Mouse (Mus musculus): ENCODE measurements at regions not wholly inside any gene's neighbourhood (a gene's known extent, or its start where the extent isn't known, plus 50 kb on each side); places are given as distances from the start of the nearest gene placed in this dataset.

GRCm38 (mm10) chr14:70839126-70839525, 239.5 kb upstream of the Fam160b2 start:
- H3K4me3 ChIP-seq (ENCODE audit: insufficient read depth in 1 of 2, low read depth in 1 of 2, low read length in 2 of 2, poor library complexity in 1 of 2, severe bottlenecking in 1 of 2): no peak overlapping the region
- no peaks in the 10 kb centered on the region for H3K4me1 ChIP-seq (ENCODE audit: control insufficient read depth in 2 of 2, insufficient read depth in 2 of 2, low read length in 2 of 2, poor library complexity in 1 of 2)
- no peak overlapping the region for H3K27ac ChIP-seq (ENCODE audit: insufficient read depth, low read depth, low read length, poor library complexity, severe bottlenecking)
- no peaks in the 10 kb centered on the region for H3K9me3 ChIP-seq (ENCODE audit: control insufficient read depth, insufficient read depth, low read depth, low read length)
- in situ Hi-C loops (cut with MboI; ENCODE audit: low sequenced_read_pairs in 2 of 2, unreplicated experiment in 2 of 2): no loop called here
- H3K9ac ChIP-seq (ENCODE audit: insufficient read depth, low read depth, low read length, poor library complexity, severe bottlenecking): no peak overlapping the region
- H3K36me3 ChIP-seq (ENCODE audit: control insufficient read depth, insufficient read depth, low read length, poor library complexity, severe bottlenecking): no peaks in the 10 kb centered on the region
- TF ChIP-seq ZC3H11A (IDR thresholded peaks at IDR 0.05; ENCODE audit: borderline replicate concordance, low read depth, low read length): no peak
- no peak for DNase-seq (ENCODE audit: low read depth, low spot score)

GRCm38 (mm10) chr14:70837528-70837927, 237.9 kb upstream of the Fam160b2 start:
- no peak for DNase-seq (ENCODE audit: low read depth, low spot score)
- Histone ChIP-seq H3K36me3 (ENCODE audit: control insufficient read depth, insufficient read depth, low read length, poor library complexity, severe bottlenecking) (no peaks in the 10 kb centered on the region), H3K4me3 (ENCODE audit: insufficient read depth in 1 of 2, low read depth in 1 of 2, low read length in 2 of 2, poor library complexity in 1 of 2, severe bottlenecking in 1 of 2) (no peak overlapping the region), H3K27ac (ENCODE audit: insufficient read depth, low read depth, low read length, poor library complexity, severe bottlenecking) (no peak overlapping the region), H3K4me1 (ENCODE audit: control insufficient read depth in 2 of 2, insufficient read depth in 2 of 2, low read length in 2 of 2, poor library complexity in 1 of 2) (no peaks in the 10 kb centered on the region), H3K9me3 (ENCODE audit: control insufficient read depth, insufficient read depth, low read depth, low read length) (no peaks in the 10 kb centered on the region), H3K9ac (ENCODE audit: insufficient read depth, low read depth, low read length, poor library complexity, severe bottlenecking) (no peak overlapping the region)
- in situ Hi-C loops (cut with MboI; ENCODE audit: low sequenced_read_pairs in 2 of 2, unreplicated experiment in 2 of 2): no loop called here
- TF ChIP-seq CHD2 (IDR thresholded peaks at IDR 0.05; ENCODE audit: low read depth, low read length): no peak
- TF ChIP-seq MAFK (IDR thresholded peaks at IDR 0.05; ENCODE audit: insufficient read depth, low read depth, low read length): no peak
- no peak for TF ChIP-seq ZC3H11A (IDR thresholded peaks at IDR 0.05; ENCODE audit: borderline replicate concordance, low read depth, low read length)
- no peak for TF ChIP-seq ZNF384 (IDR thresholded peaks at IDR 0.05; ENCODE audit: low read depth, low read length)
- no peak for TF ChIP-seq HCFC1 (IDR thresholded peaks at IDR 0.05; ENCODE audit: borderline replicate concordance, insufficient read depth, low read length)

GRCm38 (mm10) chr14:70833238-70833637, 233.6 kb upstream of the Fam160b2 start:
- Histone ChIP-seq H3K27ac (ENCODE audit: insufficient read depth, low read depth, low read length, poor library complexity, severe bottlenecking) (no peak overlapping the region), H3K9me3 (ENCODE audit: control insufficient read depth, insufficient read depth, low read depth, low read length) (no peaks in the 10 kb centered on the region), H3K4me1 (ENCODE audit: control insufficient read depth in 2 of 2, insufficient read depth in 2 of 2, low read length in 2 of 2, poor library complexity in 1 of 2) (no peaks in the 10 kb centered on the region), H3K9ac (ENCODE audit: insufficient read depth, low read depth, low read length, poor library complexity, severe bottlenecking) (no peak overlapping the region), H3K36me3 (ENCODE audit: control insufficient read depth, insufficient read depth, low read length, poor library complexity, severe bottlenecking) (no peaks in the 10 kb centered on the region), H3K4me3 (ENCODE audit: insufficient read depth in 1 of 2, low read depth in 1 of 2, low read length in 2 of 2, poor library complexity in 1 of 2, severe bottlenecking in 1 of 2) (no peak overlapping the region)
- TF ChIP-seq MAFK (IDR thresholded peaks at IDR 0.05; ENCODE audit: insufficient read depth, low read depth, low read length): no peak
- TF ChIP-seq ZC3H11A (IDR thresholded peaks at IDR 0.05; ENCODE audit: borderline replicate concordance, low read depth, low read length): no peak
- TF ChIP-seq CHD2 (IDR thresholded peaks at IDR 0.05; ENCODE audit: low read depth, low read length): no peak
- no peak for TF ChIP-seq HCFC1 (IDR thresholded peaks at IDR 0.05; ENCODE audit: borderline replicate concordance, insufficient read depth, low read length)
- no peak for TF ChIP-seq ZNF384 (IDR thresholded peaks at IDR 0.05; ENCODE audit: low read depth, low read length)
- in situ Hi-C loops (cut with MboI; ENCODE audit: low sequenced_read_pairs in 2 of 2, unreplicated experiment in 2 of 2): no loop called here
- no peak for DNase-seq (ENCODE audit: low read depth, low spot score)

GRCm38 (mm10) chr14:70832462-70833212, 233.0 kb upstream of the Fam160b2 start:
- no peak overlapping the region for H3K27ac ChIP-seq (ENCODE audit: insufficient read depth, low read depth, low read length, poor library complexity, severe bottlenecking)
- H3K4me1 ChIP-seq (ENCODE audit: control insufficient read depth in 2 of 2, insufficient read depth in 2 of 2, low read length in 2 of 2, poor library complexity in 1 of 2): no peaks in the 10 kb centered on the region
- in situ Hi-C loops (cut with MboI; ENCODE audit: low sequenced_read_pairs in 2 of 2, unreplicated experiment in 2 of 2): no loop called here
- no peak overlapping the region for H3K4me3 ChIP-seq (ENCODE audit: insufficient read depth in 1 of 2, low read depth in 1 of 2, low read length in 2 of 2, poor library complexity in 1 of 2, severe bottlenecking in 1 of 2)
- TF ChIP-seq MAFK (IDR thresholded peaks at IDR 0.05; ENCODE audit: insufficient read depth, low read depth, low read length) (no peak), HCFC1 (IDR thresholded peaks at IDR 0.05; ENCODE audit: borderline replicate concordance, insufficient read depth, low read length) (no peak), ZC3H11A (IDR thresholded peaks at IDR 0.05; ENCODE audit: borderline replicate concordance, low read depth, low read length) (no peak), CHD2 (IDR thresholded peaks at IDR 0.05; ENCODE audit: low read depth, low read length) (no peak), ZNF384 (IDR thresholded peaks at IDR 0.05; ENCODE audit: low read depth, low read length) (no peak)
- peak; percentile 19 for DNase-seq (ENCODE audit: low read depth, low spot score)
- H3K9ac ChIP-seq (ENCODE audit: insufficient read depth, low read depth, low read length, poor library complexity, severe bottlenecking): no peak overlapping the region
- H3K9me3 ChIP-seq (ENCODE audit: control insufficient read depth, insufficient read depth, low read depth, low read length): no peaks in the 10 kb centered on the region
- no peaks in the 10 kb centered on the region for H3K36me3 ChIP-seq (ENCODE audit: control insufficient read depth, insufficient read depth, low read length, poor library complexity, severe bottlenecking)

- H3K4me3 ChIP-seq (ENCODE audit: insufficient read depth in 1 of 2, low read depth in 1 of 2, low read length in 2 of 2, poor library complexity in 1 of 2, severe bottlenecking in 1 of 2): no peak overlapping the region
- DNase-seq (ENCODE audit: low read depth, low spot score): no peak
- no peaks in the 10 kb centered on the region for H3K4me1 ChIP-seq (ENCODE audit: control insufficient read depth in 2 of 2, insufficient read depth in 2 of 2, low read length in 2 of 2, poor library complexity in 1 of 2)
- H3K9me3 ChIP-seq (ENCODE audit: control insufficient read depth, insufficient read depth, low read depth, low read length): no peaks in the 10 kb centered on the region
- no peak overlapping the region for H3K9ac ChIP-seq (ENCODE audit: insufficient read depth, low read depth, low read length, poor library complexity, severe bottlenecking)
- H3K27ac ChIP-seq (ENCODE audit: insufficient read depth, low read depth, low read length, poor library complexity, severe bottlenecking): no peak overlapping the region
- H3K36me3 ChIP-seq (ENCODE audit: control insufficient read depth, insufficient read depth, low read length, poor library complexity, severe bottlenecking): no peaks in the 10 kb centered on the region
- in situ Hi-C loops (cut with MboI; ENCODE audit: low sequenced_read_pairs in 2 of 2, unreplicated experiment in 2 of 2): no loop called here
- TF ChIP-seq ZC3H11A (IDR thresholded peaks at IDR 0.05; ENCODE audit: borderline replicate concordance, low read depth, low read length): no peak
- TF ChIP-seq ZNF384 (IDR thresholded peaks at IDR 0.05; ENCODE audit: low read depth, low read length): no peak
- no peak for TF ChIP-seq HCFC1 (IDR thresholded peaks at IDR 0.05; ENCODE audit: borderline replicate concordance, insufficient read depth, low read length)
- TF ChIP-seq MAFK (IDR thresholded peaks at IDR 0.05; ENCODE audit: insufficient read depth, low read depth, low read length): no peak
- TF ChIP-seq CHD2 (IDR thresholded peaks at IDR 0.05; ENCODE audit: low read depth, low read length): no peak
These were observed 232.4 kb upstream of the Fam160b2 start for GRCm38 (mm10) chr14:70832042-70832441.

Measured in ES-E14 (cell line).